Mouse (Mus musculus) MEL (cell line): ENCODE data around the gene Cage1. TPM values are rescaled to one million over a fixed set of nuclear protein-coding genes. Genes with fewer than 3 reads are reported as not detected.
A peak's percentile ranks its signal among the peaks of the same experiment; 100 is the strongest.

ENCODE experiments used
- DNase-seq: peaks from one replicate; pipeline ENCODE4 v3.0.0; 2011; ENCODE audit warnings: low read depth, low spot score
- H3K27ac ChIP-seq: 2 replicates; pipeline ENCODE4 v1.5.1; 2012; ENCODE audit warnings: low read depth, mild to moderate bottlenecking, control low read depth, low read length, moderate library complexity; ENCODE audit not compliant: control insufficient read depth
- H3K27me3 ChIP-seq, 2 experiments: fragments of 150-350 bp in 1 of 2; sonication (generic) in 1 of 2; 2 replicates each; pipeline ENCODE4 v1.6.1; 2012; ENCODE audit warnings: low read length in 2 of 2, mild to moderate bottlenecking in 2 of 2, improper control_type of control experiment in 1 of 2, moderate library complexity in 1 of 2; ENCODE audit not compliant: insufficient read depth in 2 of 2, control insufficient read depth in 1 of 2
- H3K36me3 ChIP-seq, 2 experiments: 2 replicates each; pipeline ENCODE4 v1.6.1; 2012 to 2014; ENCODE audit warnings: low read length in 2 of 2, improper control_type of control experiment in 1 of 2, inconsistent platforms in 1 of 2, mild to moderate bottlenecking in 1 of 2; ENCODE audit not compliant: insufficient read depth in 2 of 2, control insufficient read depth in 1 of 2
- H3K4me1 ChIP-seq, 2 experiments: fragments of 150-350 bp in 1 of 2; sonication (generic) in 1 of 2; 2 replicates each; pipeline ENCODE4 v1.6.1; 2012; ENCODE audit warnings: low read length in 2 of 2, improper control_type of control experiment in 1 of 2, mild to moderate bottlenecking in 1 of 2; ENCODE audit not compliant: insufficient read depth in 2 of 2, control insufficient read depth in 1 of 2
- H3K4me3 ChIP-seq, 2 experiments: fragments of 150-350 bp in 1 of 2; sonication (generic) in 1 of 2; 2 replicates each; pipeline ENCODE4 v1.5.1; 2012; ENCODE audit warnings: low read depth in 2 of 2, low read length in 2 of 2, mild to moderate bottlenecking in 2 of 2, moderate library complexity in 2 of 2, control low read depth in 1 of 2, improper control_type of control experiment in 1 of 2; ENCODE audit not compliant: control insufficient read depth in 1 of 2, insufficient read depth in 1 of 2
- H3K79me2 ChIP-seq: 2 replicates; pipeline ENCODE4 v1.6.1; 2012; ENCODE audit warnings: mild to moderate bottlenecking, low read length, moderate library complexity; ENCODE audit not compliant: control insufficient read depth, poor library complexity, insufficient read depth
- H3K9ac ChIP-seq: 2 replicates; pipeline ENCODE4 v1.6.1; 2012; ENCODE audit warnings: low read depth, mild to moderate bottlenecking, control low read depth, low read length, moderate library complexity; ENCODE audit not compliant: control insufficient read depth, poor library complexity, severe bottlenecking
- H3K9me3 ChIP-seq: fragments of 150-350 bp; sonication (generic); replicated peaks from 2 replicates; pipeline ENCODE4 v1.6.1; 2012; ENCODE audit warnings: mild to moderate bottlenecking, low read length, improper control_type of control experiment, moderate library complexity; ENCODE audit not compliant: insufficient read depth
- CHD1 ChIP-seq: IDR thresholded peaks from 2 replicates; pipeline ENCODE4 v1.6.1; 2012; ENCODE audit warnings: low read depth, mild to moderate bottlenecking, inconsistent platforms, low read length, improper control_type of control experiment
- CHD2 ChIP-seq: IDR thresholded peaks from 2 replicates; pipeline ENCODE4 v1.6.1; 2011; ENCODE audit warnings: low read length, improper control_type of control experiment
- CTCF ChIP-seq, 3 experiments: IDR thresholded peaks in 2 of 3; conservative IDR thresholded peaks in 1 of 3; 2 replicates each; pipeline ENCODE4 v1.5.1; 2011 to 2012; ENCODE audit warnings: low read length in 3 of 3, low read depth in 2 of 3, mild to moderate bottlenecking in 2 of 3, improper control_type of control experiment in 1 of 3, inconsistent platforms in 1 of 3, mixed read lengths in 1 of 3, moderate library complexity in 1 of 3; ENCODE audit not compliant: control insufficient read depth in 1 of 3, insufficient read depth in 1 of 3, poor library complexity in 1 of 3, severe bottlenecking in 1 of 3
- EP300 ChIP-seq, 2 experiments: IDR thresholded peaks; 2 replicates each; pipeline ENCODE4 v1.6.1; 2011; ENCODE audit warnings: improper control_type of control experiment in 2 of 2, low read length in 2 of 2, low read depth in 1 of 2, mild to moderate bottlenecking in 1 of 2
- GATA1 ChIP-seq: IDR thresholded peaks from 2 replicates; pipeline ENCODE4 v1.6.1; 2011; ENCODE audit warnings: low read depth, low read length, improper control_type of control experiment
- HCFC1 ChIP-seq: IDR thresholded peaks from 2 replicates; pipeline ENCODE4 v1.6.1; 2012; ENCODE audit warnings: low read depth, mild to moderate bottlenecking, inconsistent platforms, low read length, improper control_type of control experiment, moderate library complexity
- MAX ChIP-seq: IDR thresholded peaks from 2 replicates; pipeline ENCODE4 v1.6.1; 2011; ENCODE audit warnings: low read length, improper control_type of control experiment
- MAZ ChIP-seq: IDR thresholded peaks from 2 replicates; pipeline ENCODE4 v1.6.1; 2012; ENCODE audit warnings: low read depth, mild to moderate bottlenecking, inconsistent platforms, low read length, improper control_type of control experiment
- MXI1 ChIP-seq: IDR thresholded peaks from 2 replicates; pipeline ENCODE4 v1.6.1; 2011; ENCODE audit warnings: mild to moderate bottlenecking, low read depth, low read length, improper control_type of control experiment
- MYB ChIP-seq: IDR thresholded peaks from 2 replicates; pipeline ENCODE4 v1.6.1; 2011; ENCODE audit warnings: mild to moderate bottlenecking, low read depth, low read length, improper control_type of control experiment
- MYC ChIP-seq: IDR thresholded peaks from 2 replicates; pipeline ENCODE4 v1.6.1; 2011; ENCODE audit warnings: low read depth, mild to moderate bottlenecking, low read length, improper control_type of control experiment, moderate library complexity
- NELFE ChIP-seq: IDR thresholded peaks from 2 replicates; pipeline ENCODE4 v1.6.1; 2011; ENCODE audit warnings: low read depth, low read length, improper control_type of control experiment
- POLR2A ChIP-seq, 2 experiments: IDR thresholded peaks; 2 replicates each; pipeline ENCODE4 v1.6.1; 2011 to 2012; ENCODE audit warnings: low read length in 2 of 2, mild to moderate bottlenecking in 2 of 2, control low read depth in 1 of 2, improper control_type of control experiment in 1 of 2, low read depth in 1 of 2, moderate library complexity in 1 of 2; ENCODE audit not compliant: control insufficient read depth in 1 of 2, insufficient read depth in 1 of 2, poor library complexity in 1 of 2
- POLR2AphosphoS2 ChIP-seq: IDR thresholded peaks from 2 replicates; pipeline ENCODE4 v1.6.1; 2011; ENCODE audit warnings: low read length, improper control_type of control experiment
- POLR2AphosphoS5 ChIP-seq: IDR thresholded peaks from 2 replicates; pipeline ENCODE4 v1.6.1; 2012; ENCODE audit warnings: low read depth, borderline replicate concordance, mild to moderate bottlenecking, inconsistent platforms, low read length, moderate library complexity, mixed read lengths
- RAD21 ChIP-seq: IDR thresholded peaks from 2 replicates; pipeline ENCODE4 v1.6.1; 2011; ENCODE audit warnings: mild to moderate bottlenecking, low read depth, low read length, improper control_type of control experiment
- SIN3A ChIP-seq: IDR thresholded peaks from 2 replicates; pipeline ENCODE4 v1.6.1; 2012; ENCODE audit warnings: low read length, improper control_type of control experiment, inconsistent platforms
- SMC3 ChIP-seq: IDR thresholded peaks from 2 replicates; pipeline ENCODE4 v1.6.1; 2011; ENCODE audit warnings: low read depth, low read length, improper control_type of control experiment
- TAL1 ChIP-seq: IDR thresholded peaks from 2 replicates; pipeline ENCODE4 v1.6.1; 2012; ENCODE audit warnings: mild to moderate bottlenecking, inconsistent platforms, low read length, moderate library complexity, mixed read lengths
- TBP ChIP-seq: IDR thresholded peaks from 2 replicates; pipeline ENCODE4 v1.8.0; 2011; ENCODE audit warnings: low read depth, low read length, improper control_type of control experiment
- UBTF ChIP-seq: IDR thresholded peaks from 2 replicates; pipeline ENCODE4 v1.6.1; 2012; ENCODE audit warnings: low read depth, mild to moderate bottlenecking, inconsistent platforms, low read length, improper control_type of control experiment, moderate library complexity, borderline replicate concordance; ENCODE audit not compliant: insufficient read depth
- USF1 ChIP-seq: IDR thresholded peaks from 2 replicates; pipeline ENCODE4 v1.6.1; 2014; ENCODE audit warnings: low read depth, mild to moderate bottlenecking, inconsistent platforms, low read length, improper control_type of control experiment, moderate library complexity
- USF2 ChIP-seq, 2 experiments: IDR thresholded peaks; 2 replicates each; pipeline ENCODE4 v1.6.1; 2011 to 2012; ENCODE audit warnings: improper control_type of control experiment in 2 of 2, low read length in 2 of 2, borderline replicate concordance in 1 of 2, inconsistent platforms in 1 of 2, low read depth in 1 of 2, mild to moderate bottlenecking in 1 of 2; ENCODE audit not compliant: insufficient read depth in 1 of 2
- ZC3H11A ChIP-seq: IDR thresholded peaks from 2 replicates; pipeline ENCODE4 v1.6.1; 2012; ENCODE audit warnings: low read depth, mild to moderate bottlenecking, inconsistent platforms, low read length, improper control_type of control experiment
- ZKSCAN1 ChIP-seq: IDR thresholded peaks from 2 replicates; pipeline ENCODE4 v1.6.1; 2012; ENCODE audit warnings: low read depth, mild to moderate bottlenecking, inconsistent platforms, low read length, improper control_type of control experiment, moderate library complexity
- ZMIZ1 ChIP-seq: IDR thresholded peaks from 2 replicates; pipeline ENCODE4 v1.6.1; 2012; ENCODE audit warnings: low read depth, mild to moderate bottlenecking, inconsistent platforms, low read length, improper control_type of control experiment, moderate library complexity
- polyA plus RNA-seq, 2 experiments: library from polyadenylated mRNA; stranded (reverse) in 1 of 2; unstranded in 1 of 2; fragments of >175 nt in 1 of 2; fragments of >200 nt in 1 of 2; gene quantifications; 2 replicates each; pipeline versions ENCODE4 v1.2.1 to v1.2.4; 2012; ENCODE audit warnings: low replicate concordance in 2 of 2, low read depth in 1 of 2; ENCODE audit not compliant: insufficient read length in 2 of 2, insufficient read depth in 1 of 2, missing spikeins in 1 of 2
- total RNA-seq: library from RNA; depleted of rRNA; stranded (reverse); fragments of 300-350 nt; gene quantifications from 2 replicates; pipeline ENCODE4 v1.2.3, GENCODE M21; 2012

Cage1 gene
- total and polyA plus RNA-seq, 3 experiments, result 0.78 to 1.0 TPM; not detected in 1

- TF ChIP-seq CHD2 (no peak), ZC3H11A (no peak), TAL1 (no peak), NELFE (no peak), EP300 (IDR thresholded peaks at IDR 0.05; ENCODE audit: low read depth in 1 of 2, low read length in 2 of 2) (no peak), CHD1 (no peak), HCFC1 (no peak), POLR2AphosphoS5 (no peak), MXI1 (no peak), MAX (no peak), SIN3A (no peak)
- TF ChIP-seq, all 39 proteins: peak for 0
- peaks cover 0 to 76% of the 10 kb centered on the region in 2 experiments; a peak in 3 of 4 replicates for H3K36me3 ChIP-seq
Measured at GRCm38 (mm10) chr13:37980346-37980745, 56.5 kb downstream of the Cage1 start.

GRCm38 (mm10) chr13:37979506-37979905 is 57.4 kb downstream of the Cage1 start:
- no peaks in the 10 kb centered on the region for H3K27me3 ChIP-seq
- TF ChIP-seq MYB (no peak), SMC3 (no peak), MXI1 (no peak)
- H3K79me2 ChIP-seq, result no peaks in the 10 kb centered on the region

More at GRCm38 (mm10) chr13:37980346-37980745, 56.5 kb downstream of the Cage1 start:
- DNase-seq, result no peak
- no peaks in the 10 kb centered on the region for H3K27me3 ChIP-seq
- H3K27ac ChIP-seq, result no peak overlapping the region
- no peak overlapping the region for H3K9ac ChIP-seq
- no peak overlapping the region for H3K4me3 ChIP-seq
- H3K9me3 ChIP-seq, result no peaks in the 10 kb centered on the region
- no peaks in the 10 kb centered on the region for H3K4me1 ChIP-seq
- no peaks in the 10 kb centered on the region for H3K79me2 ChIP-seq

GRCm38 (mm10) chr13:37974731-37975130 is 62.1 kb downstream of the Cage1 start:
- Histone ChIP-seq H3K36me3 (peaks cover 2 to 31% of the 10 kb centered on the region in 2 experiments; a peak in 3 of 4 replicates), H3K27ac (no peak overlapping the region), H3K4me3 (no peak overlapping the region), H3K9me3 (no peaks in the 10 kb centered on the region), H3K9ac (no peak overlapping the region), H3K4me1 (peaks cover 0 to 5% of the 10 kb centered on the region in 2 experiments; a peak in 2 of 4 replicates), H3K27me3 (no peaks in the 10 kb centered on the region), H3K79me2 (no peaks in the 10 kb centered on the region)
- DNase-seq, result no peak
- no peak for TF ChIP-seq HCFC1
- no peak for TF ChIP-seq MAZ
- no peak for TF ChIP-seq POLR2AphosphoS5
- no peak for TF ChIP-seq CTCF (IDR thresholded peaks at IDR 0.05 in 2 of 3, conservative IDR thresholded peaks at IDR 0.05 in 1 of 3; ENCODE audit: control insufficient read depth in 1 of 3, insufficient read depth in 1 of 3, low read depth in 2 of 3, low read length in 3 of 3, poor library complexity in 1 of 3, severe bottlenecking in 1 of 3)
- TF ChIP-seq ZMIZ1, result 0 out of 2 replicates have a peak, but pooled peaks have one; percentile 26
- no peak for TF ChIP-seq RAD21
- no peak for TF ChIP-seq EP300 (IDR thresholded peaks at IDR 0.05; ENCODE audit: low read depth in 1 of 2, low read length in 2 of 2)
- no peak for TF ChIP-seq SIN3A
- no peak for TF ChIP-seq GATA1
- TF ChIP-seq USF2 (IDR thresholded peaks at IDR 0.05; ENCODE audit: borderline replicate concordance in 1 of 2, insufficient read depth in 1 of 2, low read depth in 1 of 2, low read length in 2 of 2), result no peak
- no peak for TF ChIP-seq ZKSCAN1
- TF ChIP-seq ZC3H11A, result no peak
- no peak for TF ChIP-seq MAX
- no peak for TF ChIP-seq MYC
- TF ChIP-seq MXI1, result no peak
- no peak for TF ChIP-seq USF1
- peak; percentile 63 for TF ChIP-seq POLR2AphosphoS2
- no peak for TF ChIP-seq UBTF
- no peak for TF ChIP-seq TAL1
- TF ChIP-seq TBP, result no peak
- TF ChIP-seq POLR2A (IDR thresholded peaks at IDR 0.05; ENCODE audit: control insufficient read depth in 1 of 2, insufficient read depth in 1 of 2, low read depth in 1 of 2, low read length in 2 of 2, poor library complexity in 1 of 2), result peak in 1 of 2 experiments; percentile 43; a peak in 2 of 4 replicates

More at GRCm38 (mm10) chr13:37979506-37979905, 57.4 kb downstream of the Cage1 start:
- no peak overlapping the region for H3K4me3 ChIP-seq
- peaks cover 0 to 68% of the 10 kb centered on the region in 2 experiments; a peak in 3 of 4 replicates for H3K36me3 ChIP-seq
- no peaks in the 10 kb centered on the region for H3K9me3 ChIP-seq
- no peak overlapping the region for H3K9ac ChIP-seq
- H3K4me1 ChIP-seq, result no peaks in the 10 kb centered on the region
- no peak for DNase-seq
- no peak overlapping the region for H3K27ac ChIP-seq
